Mouse (Mus musculus): ENCODE data around the gene Arhgef7.

- TF ChIP-seq POLR2A (IDR thresholded peaks at IDR 0.05; ENCODE audit: control insufficient read depth, low read depth, low read length) = no peak
- TF ChIP-seq CTCF (IDR thresholded peaks at IDR 0.05; ENCODE audit: control insufficient read depth, insufficient read depth, insufficient replicate concordance, low read depth, low read length) = no peak
Observed at GRCm38 (mm10) chr8:11841571-11841970, 114.0 kb downstream of the Arhgef7 start.
